Mouse (Mus musculus): Measurements from ENCODE around the gene A830031A19Rik.

- TF ChIP-seq POLR2A (IDR thresholded peaks at IDR 0.05; ENCODE audit: low read depth, low read length) (no peak), CTCF (IDR thresholded peaks at IDR 0.05; ENCODE audit: extremely low read depth, insufficient read depth, insufficient read length, insufficient replicate concordance) (no peak)
These were observed 65.9 kb downstream of the A830031A19Rik start for GRCm38 (mm10) chr11:24008976-24009375.
